Mouse (Mus musculus) limb, embryonic 11.5 days (tissue): ENCODE measurements around the gene Gns. TPM values are rescaled to one million over a fixed set of nuclear protein-coding genes. Genes with fewer than 3 reads are reported as not detected.

Experiments
- ATAC-seq: fragments of 200-750 bp; cut with Nextera tagmentation; 2 replicates; pipeline ENCODE4 v1.8.0; 2017; ENCODE audit warnings: low read depth; ENCODE audit not compliant: insufficient number of reproducible peaks, low FRiP score, low TSS enrichment
- DNase-seq: peaks from one replicate; pipeline ENCODE4 v3.0.0-alpha.2; 2015; ENCODE audit warnings: low spot score
- H3K27ac ChIP-seq: fragments of 300-500 bp; sonication (generic); replicated peaks from 2 replicates; pipeline ENCODE4 v1.5.1; 2014; ENCODE audit warnings: low read depth, mild to moderate bottlenecking, low read length
- H3K27me3 ChIP-seq: fragments of 300-500 bp; sonication (generic); 2 replicates; pipeline ENCODE4 v1.6.1; 2014; ENCODE audit warnings: mild to moderate bottlenecking, low read length, mixed read lengths; ENCODE audit not compliant: control insufficient read depth, insufficient read depth
- H3K36me3 ChIP-seq: fragments of 300-500 bp; sonication (generic); 2 replicates; pipeline ENCODE4 v1.6.1; 2014; ENCODE audit warnings: mild to moderate bottlenecking, low read length, moderate library complexity, mixed read lengths; ENCODE audit not compliant: control insufficient read depth, insufficient read depth
- H3K4me1 ChIP-seq: fragments of 300-500 bp; sonication (generic); 2 replicates; pipeline ENCODE4 v1.6.1; 2014; ENCODE audit warnings: low read length, mixed read lengths; ENCODE audit not compliant: control insufficient read depth, insufficient read depth
- H3K4me2 ChIP-seq: fragments of 300-500 bp; sonication (generic); 2 replicates; pipeline ENCODE4 v1.6.1; 2014; ENCODE audit warnings: low read depth, mild to moderate bottlenecking, moderate library complexity; ENCODE audit not compliant: severe bottlenecking
- H3K4me3 ChIP-seq: fragments of 300-500 bp; sonication (generic); 2 replicates; pipeline ENCODE4 v1.5.1; 2014; ENCODE audit warnings: low read depth, low read length
- H3K9ac ChIP-seq: fragments of 300-500 bp; sonication (generic); 2 replicates; pipeline ENCODE4 v1.6.1; 2014; ENCODE audit warnings: mild to moderate bottlenecking, low read length
- H3K9me3 ChIP-seq: fragments of 300-500 bp; sonication (generic); 2 replicates; pipeline ENCODE4 v1.6.1; 2016; ENCODE audit warnings: low read length; ENCODE audit not compliant: control insufficient read depth
- WGBS: fragments of 180-500 bp; shearing (Covaris S2); extraction: QIAGEN DNeasy Blood & Tissue Kit; methylation state at CpG from one replicate; pipeline ENCODE4 v1.1.7; 2014; 5-methylcytosine and 5-hydroxymethylcytosine counted together
- polyA plus RNA-seq: library from polyadenylated mRNA; unstranded; fragments of >200 nt; fragmentation: Nextera tagmentation; extraction: Ambion mirVana; gene quantifications from 2 replicates; pipeline ENCODE4 v1.2.1, GENCODE M21; 2014

The Gns gene
- polyA plus RNA-seq, 1 experiment from 2014 or later, result 37.1 TPM

- Histone ChIP-seq H3K27me3 (no peaks in the 10 kb centered on the region), H3K27ac (no peak overlapping the region), H3K9ac (no peak overlapping the region), H3K4me1 (peaks cover 73% of the 10 kb centered on the region), H3K4me3 (no peak overlapping the region), H3K9me3 (no peaks in the 10 kb centered on the region), H3K36me3 (0 out of 2 replicates have a peak, but pooled peaks cover 2% of the 10 kb centered on the region), H3K4me2 (no peak overlapping the region)
- no peak for ATAC-seq
- WGBS, result 79% methylated on average over 12 of the region's 12 CpGs
- no peak for DNase-seq
These were observed 67.2 kb downstream of the Gns start for GRCm38 (mm10) chr10:121432041-121432634.

- H3K4me3 ChIP-seq, result no peak overlapping the region
- H3K4me1 ChIP-seq, result peaks cover 77% of the 10 kb centered on the region
- H3K9ac ChIP-seq, result no peak overlapping the region
- no peaks in the 10 kb centered on the region for H3K27me3 ChIP-seq
- WGBS, result 48% methylated on average over 16 of the region's 16 CpGs
- H3K27ac ChIP-seq, result peak overlapping the region; percentile 52
- H3K36me3 ChIP-seq, result 0 out of 2 replicates have a peak, but pooled peaks cover 2% of the 10 kb centered on the region
- no peaks in the 10 kb centered on the region for H3K9me3 ChIP-seq
- DNase-seq (no peak), ATAC-seq (no peak)
- H3K4me2 ChIP-seq, result no peak overlapping the region
These were observed 67.9 kb downstream of the Gns start for GRCm38 (mm10) chr10:121432635-121433280.

- Histone ChIP-seq H3K9ac (no peak overlapping the region), H3K27ac (0 out of 2 replicates have a peak overlapping the region, but pooled peaks have one; percentile 33), H3K4me1 (peaks cover 66% of the 10 kb centered on the region), H3K27me3 (no peaks in the 10 kb centered on the region), H3K4me2 (no peak overlapping the region), H3K36me3 (no peaks in the 10 kb centered on the region), H3K9me3 (no peaks in the 10 kb centered on the region), H3K4me3 (no peak overlapping the region)
- 61% methylated on average over 15 of the region's 15 CpGs for WGBS
- DNase-seq (no peak), ATAC-seq (no peak)
These were observed 69.7 kb downstream of the Gns start for GRCm38 (mm10) chr10:121434441-121435103.

- Histone ChIP-seq H3K4me2 (peak overlapping the region; percentile 37), H3K36me3 (no peaks in the 10 kb centered on the region), H3K27me3 (no peaks in the 10 kb centered on the region), H3K4me1 (peaks cover 61% of the 10 kb centered on the region), H3K9me3 (no peaks in the 10 kb centered on the region), H3K27ac (peak overlapping the region; percentile 89), H3K4me3 (no peak overlapping the region), H3K9ac (no peak overlapping the region)
- DNase-seq (peak; percentile 64), ATAC-seq (no peak)
- 19% methylated on average over 28 of the region's 28 CpGs for WGBS
These were observed 70.8 kb downstream of the Gns start for GRCm38 (mm10) chr10:121435546-121436257.

GRCm38 (mm10) chr10:121436258-121436645, 71.4 kb downstream of the Gns start:
- DNase-seq (peak; percentile 69), ATAC-seq (no peak)
- WGBS, result 6% methylated on average over 8 of the region's 8 CpGs
- Histone ChIP-seq H3K36me3 (no peaks in the 10 kb centered on the region), H3K4me3 (no peak overlapping the region), H3K4me1 (peaks cover 56% of the 10 kb centered on the region), H3K27ac (peak overlapping the region; percentile 89), H3K9ac (peak overlapping the region; percentile 17; the same call in 1 of the 2 replicates), H3K9me3 (no peaks in the 10 kb centered on the region), H3K27me3 (no peaks in the 10 kb centered on the region), H3K4me2 (peak overlapping the region; percentile 37)

- peak; percentile 56 for DNase-seq
These were observed 71.8 kb downstream of the Gns start for GRCm38 (mm10) chr10:121436693-121437092.

GRCm38 (mm10) chr10:121438109-121438508, 73.2 kb downstream of the Gns start:
- ATAC-seq (no peak), DNase-seq (no peak)
- no peak overlapping the region for H3K4me3 ChIP-seq
- H3K9ac ChIP-seq, result no peak overlapping the region
- no peaks in the 10 kb centered on the region for H3K27me3 ChIP-seq
- peaks cover 42% of the 10 kb centered on the region for H3K4me1 ChIP-seq
- no peaks in the 10 kb centered on the region for H3K9me3 ChIP-seq
- H3K4me2 ChIP-seq, result no peak overlapping the region
- no peaks in the 10 kb centered on the region for H3K36me3 ChIP-seq
- peak overlapping the region; percentile 52; the same call in 1 of the 2 replicates for H3K27ac ChIP-seq
- WGBS, result 75% methylated on average over 5 of the region's 8 CpGs

More at GRCm38 (mm10) chr10:121436693-121437092, 71.8 kb downstream of the Gns start:
- Histone ChIP-seq H3K9me3 (no peaks in the 10 kb centered on the region), H3K4me3 (no peak overlapping the region), H3K9ac (no peak overlapping the region; the same call in 1 of the 2 replicates), H3K4me1 (peaks cover 53% of the 10 kb centered on the region), H3K27ac (peak overlapping the region; percentile 89), H3K27me3 (no peaks in the 10 kb centered on the region), H3K36me3 (no peaks in the 10 kb centered on the region), H3K4me2 (peak overlapping the region; percentile 37; the same call in 1 of the 2 replicates)
- 12% methylated on average over 4 of the region's 4 CpGs for WGBS
- 0 out of 2 replicates have a peak, but pooled peaks have one; percentile 31 for ATAC-seq

DNA sequence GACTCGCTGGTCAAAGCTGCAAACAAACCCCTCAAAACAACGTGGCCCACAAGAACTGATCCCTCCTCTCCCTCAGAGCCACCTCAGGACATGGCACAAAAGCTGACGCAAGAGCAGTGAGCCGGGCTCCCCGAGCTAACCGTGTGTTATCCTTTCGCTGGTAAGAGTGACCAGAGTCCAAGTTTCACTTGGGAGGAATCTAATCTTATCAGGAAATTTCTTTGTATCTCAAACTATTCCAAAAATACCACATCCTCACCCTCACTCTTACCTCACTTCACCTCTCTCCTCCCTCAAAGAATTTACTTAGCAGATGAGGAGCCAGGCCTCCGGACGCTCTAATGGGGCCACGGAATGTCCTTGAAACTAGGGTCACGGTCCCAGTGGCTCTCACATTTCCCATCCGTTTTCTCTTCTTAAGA, 74.4 kb downstream of the Gns start:
- H3K36me3 ChIP-seq, result no peaks in the 10 kb centered on the region
- H3K27me3 ChIP-seq, result no peaks in the 10 kb centered on the region
- H3K27ac ChIP-seq, result no peak overlapping the region
- DNase-seq, result no peak
- no peak for ATAC-seq
- no peak overlapping the region for H3K9ac ChIP-seq
- WGBS, result 89% methylated on average over 12 of the region's 12 CpGs
- H3K4me3 ChIP-seq, result no peak overlapping the region
- no peak overlapping the region for H3K4me2 ChIP-seq
- peaks cover 39% of the 10 kb centered on the region for H3K4me1 ChIP-seq
- H3K9me3 ChIP-seq, result no peaks in the 10 kb centered on the region
